Mouse (Mus musculus): Measurements from ENCODE around the gene Wfdc5.
A peak's percentile ranks its signal among the peaks of the same experiment; 100 is the strongest.
"Not testable (repeated sequence)": the region's sequence is repeated elsewhere in the genome, so short reads cannot be mapped to it uniquely, and the experiment has no call there.

Gene Wfdc5

DNA sequence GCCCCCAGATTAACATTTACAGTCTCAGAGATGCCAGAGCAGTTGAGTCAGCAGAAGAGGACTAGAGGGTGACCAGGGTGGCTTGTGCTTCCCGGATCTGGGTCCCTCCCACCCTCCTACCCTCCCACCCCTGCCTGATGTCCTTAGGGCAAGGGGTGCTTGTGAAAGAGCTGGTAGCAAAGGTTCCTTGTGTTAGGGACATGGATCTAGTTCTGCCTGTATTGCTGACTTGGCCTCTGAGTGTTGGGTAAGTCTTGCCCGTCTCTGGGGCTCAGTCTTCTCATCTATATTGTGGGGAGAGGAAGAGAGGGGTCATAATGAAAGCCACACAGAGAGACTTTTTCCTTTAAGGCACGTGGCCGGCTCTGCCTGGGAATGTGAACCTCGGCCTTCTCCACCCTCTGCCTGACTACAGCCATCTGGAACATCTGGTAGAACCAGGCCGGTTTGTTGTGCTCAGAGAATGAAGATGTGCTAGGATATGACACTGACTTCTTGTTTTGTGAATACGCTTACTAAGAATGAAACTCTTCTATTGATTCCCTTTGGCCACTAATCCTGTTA, at the start of gene Wfdc5:
Gene Wfdc5 (minus strand): TSS at position 51 of the 564 bp plus-strand sequence.
- DNase-seq (ENCODE audit: low spot score in 2 of 2) = peak in 1 of 2 experiments; percentile 3

GRCm38 (mm10) chr2:164228361-164229070, 46.0 kb upstream of the Wfdc5 start:
- no peak for DNase-seq (ENCODE audit: low spot score in 2 of 2)

- DNase-seq (ENCODE audit: low spot score in 2 of 2) = no peak
Observed at GRCm38 (mm10) chr2:164221522-164221921, 39.0 kb upstream of the Wfdc5 start, which contains the start of gene Wfdc15b. TSS of gene Wfdc15b (minus strand) at chr2:164221660.

GRCm38 (mm10) chr2:164219295-164219694, 36.8 kb upstream of the Wfdc5 start:
- no peak for DNase-seq (ENCODE audit: low spot score in 2 of 2)

DNA sequence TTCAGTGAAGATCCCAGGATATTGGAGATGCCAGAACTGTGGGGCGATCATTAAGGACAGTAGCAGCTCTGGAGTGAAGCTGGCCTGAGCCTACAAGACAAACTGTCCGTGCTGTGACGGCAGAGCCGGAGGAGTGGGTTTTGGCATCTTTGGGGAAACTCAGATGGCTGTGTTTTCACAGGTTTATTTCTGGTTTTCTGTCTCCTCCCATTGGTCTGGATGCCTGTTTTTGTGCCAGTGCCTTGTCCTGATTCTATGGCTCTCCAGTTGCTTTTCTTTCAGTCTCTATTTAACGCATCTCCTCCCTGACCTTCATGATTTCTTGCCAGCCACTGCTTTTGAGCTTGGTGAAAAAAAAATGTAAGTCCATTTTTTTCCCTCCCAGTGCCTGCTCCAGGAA, 30.2 kb upstream of the Wfdc5 start:
- no peak for DNase-seq (ENCODE audit: low spot score in 2 of 2)

- no peak for DNase-seq (ENCODE audit: low spot score in 2 of 2)
Observed at GRCm38 (mm10) chr2:164210892-164211291, 28.4 kb upstream of the Wfdc5 start.

- no peak for DNase-seq (ENCODE audit: low spot score in 2 of 2)
Observed at GRCm38 (mm10) chr2:164206676-164207075, 24.1 kb upstream of the Wfdc5 start.

DNA sequence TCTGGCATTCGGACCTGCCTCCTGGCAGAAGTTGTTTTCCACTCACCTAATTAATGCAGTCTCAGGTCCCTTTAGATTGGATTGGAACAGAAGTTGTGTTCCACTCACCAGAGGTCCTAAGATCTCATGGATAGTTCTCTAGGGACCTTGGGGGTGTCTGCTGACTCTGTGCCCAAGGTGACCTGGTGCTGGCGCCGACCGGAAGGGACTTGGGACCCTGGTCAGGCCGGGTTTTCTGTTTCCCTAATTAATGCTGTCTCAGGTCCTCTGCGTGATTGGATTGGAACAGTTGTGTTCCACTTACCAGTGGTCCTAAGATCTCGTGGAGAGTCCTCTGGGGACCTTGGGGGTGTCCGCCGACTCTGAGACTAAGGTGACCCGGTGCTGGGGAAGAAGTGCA, 23.5 kb upstream of the Wfdc5 start:
- not testable (repeated sequence) for DNase-seq (ENCODE audit: low spot score in 2 of 2)

GRCm38 (mm10) chr2:164199626-164200327, 17.2 kb upstream of the Wfdc5 start, which contains the start of gene Wfdc15a:
TSS of gene Wfdc15a (minus strand) at chr2:164200130.
- no peak for DNase-seq (ENCODE audit: low spot score in 2 of 2)

DNA sequence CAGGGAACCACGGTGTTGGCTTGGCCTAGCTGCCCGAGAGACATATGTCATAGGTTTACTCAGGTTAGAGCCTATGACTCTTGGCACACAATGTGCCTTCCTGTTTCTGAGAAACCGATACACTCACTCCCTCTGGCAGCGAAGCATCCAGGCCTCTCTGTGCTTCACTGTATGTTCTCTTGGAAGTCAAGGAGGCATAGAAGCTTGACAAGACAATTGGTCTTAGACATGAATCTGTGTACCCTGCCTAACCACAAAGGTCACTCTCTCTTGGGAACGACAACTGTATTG, 14.1 kb upstream of the Wfdc5 start:
- no peak for DNase-seq (ENCODE audit: low spot score in 2 of 2)

- DNase-seq (ENCODE audit: low spot score in 2 of 2) = peak in 1 of 2 experiments; percentile 3
Observed at GRCm38 (mm10) chr2:164195971-164196699, 13.6 kb upstream of the Wfdc5 start.

GRCm38 (mm10) chr2:164194959-164195630, 12.6 kb upstream of the Wfdc5 start:
- DNase-seq (ENCODE audit: low spot score in 2 of 2) = peak in 1 of 2 experiments; percentile 13

GRCm38 (mm10) chr2:164192279-164192678, 9.7 kb upstream of the Wfdc5 start:
- DNase-seq (ENCODE audit: low spot score in 2 of 2) = peak in 1 of 2 experiments; percentile 1

DNA sequence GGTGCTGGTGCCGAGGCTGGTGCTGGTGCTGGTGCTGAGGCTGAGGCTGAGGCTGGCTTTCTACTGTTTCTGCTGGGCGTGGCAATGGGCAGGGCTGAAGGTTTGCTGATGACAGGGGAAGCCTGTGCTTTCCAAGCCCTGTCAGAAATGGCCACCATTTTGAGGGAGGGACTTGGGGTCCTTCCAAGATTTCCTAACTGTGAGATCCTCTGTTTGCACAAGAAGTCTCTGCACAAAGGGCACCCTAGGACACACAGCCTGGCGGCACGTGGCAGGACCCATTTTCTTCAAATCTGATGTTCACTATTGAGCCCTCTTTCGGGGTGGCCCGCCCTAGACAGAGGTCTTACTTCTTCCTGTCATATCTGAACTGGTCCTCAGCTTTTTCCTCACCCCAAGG, 8.0 kb upstream of the Wfdc5 start, which contains the start of gene Wfdc12:
Gene Wfdc12 (minus strand): TSS at position 33 of the 400 bp plus-strand sequence.
- DNase-seq (ENCODE audit: low spot score in 2 of 2) = peak in 1 of 2 experiments; percentile 10

DNA sequence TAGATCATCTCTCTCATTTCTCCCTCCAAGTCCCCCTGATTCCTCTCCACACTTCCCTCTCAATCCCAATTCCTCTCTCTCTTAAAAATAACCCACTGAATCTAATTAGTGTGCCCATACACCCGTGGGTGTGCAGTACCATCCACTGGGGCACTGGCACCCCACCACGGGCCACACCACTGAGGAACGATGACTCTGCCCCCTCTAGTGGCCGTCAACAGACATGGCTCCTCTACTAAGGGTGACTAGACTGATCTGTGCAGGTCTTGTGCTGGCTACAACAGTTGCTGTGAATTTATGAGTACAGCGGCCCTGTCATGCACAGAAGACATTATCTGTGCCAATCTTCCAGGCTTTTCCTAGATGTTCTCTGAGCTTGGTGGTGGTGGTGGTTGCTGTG, 6.2 kb upstream of the Wfdc5 start:
- DNase-seq (ENCODE audit: low spot score in 2 of 2) = peak in 1 of 2 experiments; percentile 9

DNA sequence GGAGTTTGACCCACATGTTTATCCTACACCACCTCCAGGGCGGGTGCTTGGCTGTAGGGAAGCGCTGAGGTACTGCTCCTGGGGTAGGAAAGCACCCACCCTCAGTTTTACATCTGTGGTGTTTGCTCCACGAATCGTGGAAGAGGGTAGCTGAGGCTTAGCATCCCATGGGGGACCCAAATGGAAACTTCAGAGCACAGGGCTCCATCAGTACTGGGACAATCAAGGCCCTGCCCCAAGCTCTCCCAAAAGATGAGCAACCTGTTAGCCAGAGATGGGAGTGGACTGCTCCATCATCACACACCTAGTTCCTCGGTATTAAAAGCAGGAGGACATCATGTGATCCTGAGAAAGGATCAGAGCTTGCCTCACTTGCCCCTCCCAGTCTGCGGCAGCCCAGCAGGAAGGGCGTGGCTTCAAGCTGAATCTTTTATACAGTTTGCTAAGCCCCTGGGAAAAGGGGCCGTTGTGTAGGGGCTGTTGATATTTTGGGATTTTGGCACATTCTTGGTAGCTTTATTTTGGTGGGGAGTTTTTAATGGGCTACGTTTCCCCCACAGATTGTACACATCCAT, 1.7 kb upstream of the Wfdc5 start:
- peak in 1 of 2 experiments; percentile 6 for DNase-seq (ENCODE audit: low spot score in 2 of 2)

DNA sequence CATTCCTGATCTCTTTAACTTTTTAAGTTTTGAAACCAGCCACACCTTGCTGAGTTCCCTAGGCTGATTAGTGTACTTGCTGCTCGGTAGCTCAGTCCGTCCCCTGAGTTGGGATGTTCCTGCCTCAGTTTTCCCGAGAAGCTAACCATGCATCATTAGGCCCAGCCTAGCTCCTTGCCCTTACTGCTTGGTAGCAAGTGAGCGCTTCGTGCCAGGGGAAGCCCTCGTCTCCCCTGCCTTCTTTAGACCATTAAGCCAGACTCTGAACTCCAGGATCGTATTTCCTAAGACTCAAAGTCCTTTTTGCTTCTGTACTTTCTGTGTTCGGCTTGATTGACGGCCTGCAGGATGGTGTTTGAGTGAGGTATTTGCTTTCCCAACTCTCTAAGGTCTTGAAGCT, 798 bp upstream of the Wfdc5 start:
- DNase-seq (ENCODE audit: low spot score in 2 of 2) = peak in 1 of 2 experiments; percentile 5

DNA sequence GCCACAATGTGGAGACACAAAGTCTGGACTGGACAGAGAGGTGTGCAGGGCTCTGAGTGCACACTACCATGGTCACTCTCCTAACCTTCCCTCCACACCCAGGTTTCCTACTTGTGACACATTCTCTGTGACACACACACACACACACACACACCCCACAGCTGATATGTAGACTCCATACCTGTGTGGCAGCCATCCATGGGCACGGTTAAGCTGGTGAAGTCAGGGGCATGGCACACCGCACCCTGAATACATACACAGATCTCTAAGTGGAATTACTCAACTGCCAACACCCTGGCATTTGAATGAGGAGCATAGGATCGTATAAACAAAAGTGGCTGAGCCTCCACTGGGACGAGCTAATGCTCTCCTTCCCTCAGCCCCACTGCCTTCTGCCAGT, 1.8 kb downstream of the Wfdc5 start:
- DNase-seq (ENCODE audit: low spot score in 2 of 2) = no peak

- peak; percentile 28 to 36 for DNase-seq (ENCODE audit: low spot score in 2 of 2)
Observed at GRCm38 (mm10) chr2:164180124-164180523, 2.4 kb downstream of the Wfdc5 start.

DNA sequence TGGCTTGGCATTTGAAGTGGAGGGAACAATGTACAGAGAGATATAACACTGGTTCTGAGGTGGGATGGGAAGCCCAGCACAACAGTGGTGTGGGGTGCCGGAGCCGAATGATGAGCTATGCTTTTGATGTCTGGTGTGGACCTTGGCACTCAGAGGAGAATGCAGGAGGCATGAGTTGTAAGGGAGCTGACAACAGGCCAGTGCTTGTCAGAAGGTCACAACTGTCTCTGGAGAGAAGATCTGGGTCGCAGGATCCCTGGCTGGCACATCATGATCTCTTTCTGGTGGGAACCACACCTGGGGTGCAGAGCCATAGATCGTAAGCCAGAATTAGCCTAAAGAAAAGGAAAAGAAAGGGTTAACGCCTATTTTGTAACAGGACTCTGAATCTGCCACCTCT, 4.7 kb downstream of the Wfdc5 start:
- DNase-seq (ENCODE audit: low spot score in 2 of 2) = no peak

DNA sequence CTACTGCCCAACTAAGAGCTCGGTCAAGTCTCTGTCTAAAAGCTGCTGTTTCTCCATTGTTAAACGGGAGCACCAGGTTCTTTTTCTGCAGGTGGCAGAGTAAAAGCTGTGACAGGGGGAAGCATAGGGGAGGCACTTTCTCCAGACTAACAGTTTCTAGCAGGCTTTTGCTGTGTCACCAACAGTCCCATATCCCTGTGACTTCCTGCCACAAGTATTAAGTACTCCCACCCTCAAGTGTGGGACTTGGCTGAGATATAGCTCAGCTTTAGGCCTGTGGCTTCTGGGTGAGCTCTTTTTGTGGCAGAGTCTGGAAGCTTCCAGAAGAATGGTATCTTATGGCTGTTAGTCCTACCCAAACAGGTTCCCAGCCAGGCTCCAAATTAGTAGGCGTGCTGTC, 6.7 kb downstream of the Wfdc5 start:
- DNase-seq (ENCODE audit: low spot score in 2 of 2) = no peak
